Mouse (Mus musculus) gastrocnemius, adult 2 months (tissue): ENCODE data around the gene Parp9. TPM values are rescaled to one million over a fixed set of nuclear protein-coding genes. Genes with fewer than 3 reads are reported as not detected.
"Not testable (repeated sequence)": the region's sequence is repeated elsewhere in the genome, so short reads cannot be mapped to it uniquely, and the experiment has no call there.

Experiments
- DNase-seq: peaks from one replicate; pipeline ENCODE4 v3.0.0; 2022
- H3K27ac ChIP-seq: fragments of 200-600 bp; 2 replicates; pipeline ENCODE4 v1.8.1; 2022; ENCODE audit warnings: mild to moderate bottlenecking
- H3K4me3 ChIP-seq: fragments of 200-600 bp; 2 replicates; pipeline ENCODE4 v1.8.1; 2022; ENCODE audit warnings: mild to moderate bottlenecking, moderate library complexity
- CTCF ChIP-seq: fragments of 200-600 bp; IDR thresholded peaks from 2 replicates; pipeline ENCODE4 v1.8.1; 2022; ENCODE audit warnings: antibody characterized with exemption, mild to moderate bottlenecking, moderate library complexity
- intact Hi-C: fragments of 180-260 bp; cut with DNase I; formaldehyde crosslinking; loops from one replicate; pipeline ENCODE4 v1.15.1; 2025
- long read RNA-seq, 2 experiments: library from polyadenylated mRNA; stranded (forward); transcript quantifications; one replicate each; pipeline ENCODE4 v2.0.0; 2021
- total RNA-seq, 2 experiments: library from RNA; stranded (reverse); gene quantifications; 2 replicates each; pipeline ENCODE4 v1.2.3; 2021

Gene Parp9
- 1 to 10 TPM; 3.7 to 4.9 TPM for total RNA-seq
- long read RNA-seq, experiment 1, partial matches to known transcripts = 1 of 3 reads
- long read RNA-seq, experiment 1, other reads (novel, unspliced or antisense) = 0 of 3 reads
- long read RNA-seq, experiment 2, partial matches to known transcripts = 1 of 4 reads
- long read RNA-seq, experiment 2, other reads (novel, unspliced or antisense) = 1 of 4 reads

- Histone ChIP-seq H3K4me3 (peak within 1 kb of the TSS; percentile 90), H3K27ac (peak within 1 kb of the TSS; percentile 91)
- peak; percentile 70 for DNase-seq
- intact Hi-C loops = loop anchor here (1.0 to 10.0 kb wide), 2 partner anchors 64 to 204 kb away; no protein-coding TSS in a partner anchor
- TF ChIP-seq CTCF = no peak
These were observed at the start of gene Parp9, which contains the start of gene Dtx3l for GRCm38 (mm10) chr16:35938211-35939151. Gene Parp9, plus strand, starts transcription at chr16:35938470. Gene Dtx3l, minus strand, starts transcription at chr16:35939151.

- no peak overlapping the region for H3K4me3 ChIP-seq
- no peak for DNase-seq
- intact Hi-C loops = no loop called here
- H3K27ac ChIP-seq = no peak overlapping the region
- TF ChIP-seq CTCF = no peak
These were observed 49.4 kb upstream of the Parp9 start for GRCm38 (mm10) chr16:35888910-35889309.

GRCm38 (mm10) chr16:35890645-35891044, 47.6 kb upstream of the Parp9 start:
- TF ChIP-seq CTCF = peak; percentile 40
- Histone ChIP-seq H3K4me3 (no peak overlapping the region), H3K27ac (no peak overlapping the region)
- intact Hi-C loops = no loop called here
- DNase-seq = no peak

GRCm38 (mm10) chr16:35891603-35892002, 46.7 kb upstream of the Parp9 start:
- DNase-seq, intact Hi-C loops, H3K4me3 ChIP-seq, H3K27ac ChIP-seq: not testable (repeated sequence)

GRCm38 (mm10) chr16:35894997-35895396, 43.3 kb upstream of the Parp9 start:
- DNase-seq = no peak
- intact Hi-C loops = no loop called here
- Histone ChIP-seq H3K4me3 (no peak overlapping the region), H3K27ac (no peak overlapping the region)
- no peak for TF ChIP-seq CTCF

GRCm38 (mm10) chr16:35900541-35900940, 37.7 kb upstream of the Parp9 start:
- no peak for DNase-seq
- no peak for TF ChIP-seq CTCF
- Histone ChIP-seq H3K27ac (no peak overlapping the region), H3K4me3 (no peak overlapping the region)
- intact Hi-C loops = no loop called here

GRCm38 (mm10) chr16:35903014-35903640, 35.1 kb upstream of the Parp9 start:
- no peak overlapping the region for H3K4me3 ChIP-seq
- TF ChIP-seq CTCF = no peak
- peak overlapping the region; percentile 31; the same call in 1 of the 2 replicates for H3K27ac ChIP-seq
- intact Hi-C loops = no loop called here
- DNase-seq = no peak

- no peak for DNase-seq
- intact Hi-C loops = no loop called here
- no peak overlapping the region for H3K4me3 ChIP-seq
- no peak for TF ChIP-seq CTCF
- H3K27ac ChIP-seq = no peak overlapping the region
These were observed 34.0 kb upstream of the Parp9 start for GRCm38 (mm10) chr16:35904121-35904736.

GRCm38 (mm10) chr16:35905355-35905754, 32.9 kb upstream of the Parp9 start:
- intact Hi-C loops = no loop called here
- no peak for TF ChIP-seq CTCF
- H3K4me3 ChIP-seq = no peak overlapping the region
- H3K27ac ChIP-seq = no peak overlapping the region
- no peak for DNase-seq

GRCm38 (mm10) chr16:35905819-35906485, 32.3 kb upstream of the Parp9 start:
- DNase-seq = no peak
- Histone ChIP-seq H3K4me3 (no peak overlapping the region), H3K27ac (no peak overlapping the region; the same call in 1 of the 2 replicates)
- no peak for TF ChIP-seq CTCF
- intact Hi-C loops = no loop called here

- no peak for DNase-seq
- Histone ChIP-seq H3K27ac (peak overlapping the region; percentile 86), H3K4me3 (no peak overlapping the region)
- intact Hi-C loops = no loop called here
- TF ChIP-seq CTCF = no peak
These were observed 31.4 kb upstream of the Parp9 start for GRCm38 (mm10) chr16:35906887-35907286.
